Mouse (Mus musculus) erythroblast, embryonic 14.5 days (primary cell): ENCODE results near the gene Rapgefl1.

Experiments
- GATA1 ChIP-seq: IDR thresholded peaks from 2 replicates; pipeline ENCODE4 v1.6.1; 2012; ENCODE audit warnings: low read length, inconsistent platforms, mixed read lengths
- TAL1 ChIP-seq: IDR thresholded peaks from 3 replicates; pipeline ENCODE4 v1.6.1; 2012; ENCODE audit warnings: low read length, inconsistent platforms, mixed read lengths

DNA sequence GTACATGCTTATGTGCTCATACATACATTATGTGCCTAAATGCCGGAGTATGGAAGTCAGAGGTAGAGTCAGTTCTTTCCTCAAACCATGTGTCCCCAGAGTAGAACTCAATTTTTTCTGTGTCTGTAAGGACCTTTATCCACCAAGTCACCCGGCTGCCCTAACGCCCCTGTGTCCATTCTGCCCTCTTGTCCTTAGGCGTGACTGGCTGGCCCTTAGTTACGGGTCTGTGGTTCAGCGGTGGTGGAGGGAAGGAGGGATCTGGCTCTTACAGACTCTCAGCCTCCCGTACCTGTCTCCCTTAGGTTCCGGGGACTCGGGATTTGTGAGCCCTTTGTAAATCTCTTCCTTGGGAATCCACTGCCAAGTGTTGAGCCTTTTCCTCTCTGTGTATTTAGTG lies 40.4 kb downstream of the Rapgefl1 start:
- no peak for TF ChIP-seq TAL1
- TF ChIP-seq GATA1, result no peak
